Mouse (Mus musculus) limb, embryonic 12.5 days (tissue): ENCODE data around the gene Acvr1b. TPM values are rescaled to one million over a fixed set of nuclear protein-coding genes. Genes with fewer than 3 reads are reported as not detected.

Experiments
- ATAC-seq: fragments of 200-750 bp; cut with Nextera tagmentation; 2 replicates; pipeline ENCODE4 v1.8.0; 2017; ENCODE audit warnings: low read depth, moderate TSS enrichment; ENCODE audit not compliant: insufficient number of reproducible peaks, insufficient read depth, low FRiP score, low TSS enrichment
- H3K27ac ChIP-seq: fragments of 300-500 bp; sonication (generic); 2 replicates; pipeline ENCODE4 v1.5.1; 2016; ENCODE audit warnings: mild to moderate bottlenecking, moderate library complexity
- H3K27me3 ChIP-seq: fragments of 300-500 bp; sonication (generic); 2 replicates; pipeline ENCODE4 v1.6.1; 2016; ENCODE audit warnings: mild to moderate bottlenecking, moderate library complexity
- H3K36me3 ChIP-seq: fragments of 300-500 bp; sonication (generic); 2 replicates; pipeline ENCODE4 v1.6.1; 2016; ENCODE audit warnings: mild to moderate bottlenecking, moderate library complexity
- H3K4me1 ChIP-seq: fragments of 300-500 bp; sonication (generic); replicated peaks from 2 replicates; pipeline ENCODE4 v1.6.1; 2016
- H3K4me2 ChIP-seq: fragments of 300-500 bp; sonication (generic); 2 replicates; pipeline ENCODE4 v1.6.1; 2016; ENCODE audit warnings: mild to moderate bottlenecking, moderate library complexity
- H3K4me3 ChIP-seq: fragments of 300-500 bp; sonication (generic); replicated peaks from 2 replicates; pipeline ENCODE4 v1.5.1; 2016; ENCODE audit warnings: mild to moderate bottlenecking
- H3K9ac ChIP-seq: fragments of 300-500 bp; sonication (generic); replicated peaks from 2 replicates; pipeline ENCODE4 v1.6.1; 2016; ENCODE audit warnings: mild to moderate bottlenecking, moderate library complexity
- H3K9me3 ChIP-seq: fragments of 300-500 bp; sonication (generic); 2 replicates; pipeline ENCODE4 v1.6.1; 2016; ENCODE audit warnings: mild to moderate bottlenecking, moderate library complexity
- WGBS: fragments of 180-500 bp; shearing (Covaris S2); methylation state at CpG from one replicate; pipeline ENCODE4 v1.1.7; 2016; 5-methylcytosine and 5-hydroxymethylcytosine counted together
- polyA plus RNA-seq: library from polyadenylated mRNA; unstranded; fragments of >200 nt; fragmentation: Nextera tagmentation; extraction: Ambion mirVana; gene quantifications from 2 replicates; pipeline ENCODE4 v1.2.1, GENCODE M21; 2016

Gene Acvr1b
- polyA plus RNA-seq, 1 experiment from 2014 or later: 8.2 TPM

- no peak for ATAC-seq
- Histone ChIP-seq H3K27me3 (no peaks in the 10 kb centered on the region), H3K4me3 (no peak overlapping the region), H3K9me3 (peaks cover 8% of the 10 kb centered on the region), H3K4me2 (no peak overlapping the region), H3K9ac (no peak overlapping the region), H3K4me1 (no peaks in the 10 kb centered on the region), H3K36me3 (peaks cover 95% of the 10 kb centered on the region), H3K27ac (no peak overlapping the region)
- WGBS: 92% methylated on average over 14 of the region's 14 CpGs
Observed at GRCm38 (mm10) chr15:101198850-101199249, 25.0 kb downstream of the Acvr1b start.

- Histone ChIP-seq H3K27me3 (no peaks in the 10 kb centered on the region), H3K9ac (no peak overlapping the region), H3K36me3 (peaks cover 92% of the 10 kb centered on the region), H3K27ac (no peak overlapping the region), H3K4me2 (no peak overlapping the region), H3K4me1 (no peaks in the 10 kb centered on the region), H3K9me3 (peaks cover 8% of the 10 kb centered on the region), H3K4me3 (no peak overlapping the region)
- ATAC-seq: no peak
- WGBS: 97% methylated on average over 9 of the region's 9 CpGs
Observed at GRCm38 (mm10) chr15:101200777-101201295, 27.0 kb downstream of the Acvr1b start.

- ATAC-seq: no peak
- WGBS: 97% methylated on average over 3 of the region's 3 CpGs
- peaks cover 92% of the 10 kb centered on the region for H3K36me3 ChIP-seq
- H3K27ac ChIP-seq: no peak overlapping the region
- no peak overlapping the region for H3K9ac ChIP-seq
- no peak overlapping the region for H3K4me2 ChIP-seq
- no peaks in the 10 kb centered on the region for H3K27me3 ChIP-seq
- no peaks in the 10 kb centered on the region for H3K4me1 ChIP-seq
- H3K9me3 ChIP-seq: peaks cover 8% of the 10 kb centered on the region
- no peak overlapping the region for H3K4me3 ChIP-seq
Observed at GRCm38 (mm10) chr15:101201414-101201813, 27.5 kb downstream of the Acvr1b start.

- H3K9me3 ChIP-seq: peaks cover 8% of the 10 kb centered on the region
- H3K9ac ChIP-seq: no peak overlapping the region
- H3K4me2 ChIP-seq: no peak overlapping the region
- 73% methylated on average over 4 of the region's 4 CpGs for WGBS
- no peaks in the 10 kb centered on the region for H3K27me3 ChIP-seq
- H3K27ac ChIP-seq: no peak overlapping the region
- no peak overlapping the region for H3K4me3 ChIP-seq
- H3K36me3 ChIP-seq: peaks cover 94% of the 10 kb centered on the region
- no peak for ATAC-seq
- no peaks in the 10 kb centered on the region for H3K4me1 ChIP-seq
Observed at GRCm38 (mm10) chr15:101203673-101204072, 29.8 kb downstream of the Acvr1b start.

GRCm38 (mm10) chr15:101204781-101205180, 30.9 kb downstream of the Acvr1b start:
- H3K36me3 ChIP-seq: peaks cover 94% of the 10 kb centered on the region

GRCm38 (mm10) chr15:101210228-101210627, 36.4 kb downstream of the Acvr1b start:
- no peak overlapping the region for H3K4me3 ChIP-seq
- H3K4me1 ChIP-seq: no peaks in the 10 kb centered on the region
- no peaks in the 10 kb centered on the region for H3K9me3 ChIP-seq
- H3K9ac ChIP-seq: no peak overlapping the region
- H3K4me2 ChIP-seq: no peak overlapping the region
- 64% methylated on average over 6 of the region's 6 CpGs for WGBS
- no peak overlapping the region for H3K27ac ChIP-seq
- ATAC-seq: peak; percentile 41; the same call in 1 of the 2 replicates
- H3K36me3 ChIP-seq: peaks cover 88% of the 10 kb centered on the region
- no peaks in the 10 kb centered on the region for H3K27me3 ChIP-seq

More at GRCm38 (mm10) chr15:101204781-101205180, 30.9 kb downstream of the Acvr1b start:
- Histone ChIP-seq H3K9me3 (peaks cover 8% of the 10 kb centered on the region), H3K27ac (no peak overlapping the region), H3K4me3 (no peak overlapping the region), H3K9ac (no peak overlapping the region), H3K4me1 (no peaks in the 10 kb centered on the region), H3K27me3 (no peaks in the 10 kb centered on the region), H3K4me2 (no peak overlapping the region)
- ATAC-seq: no peak
- WGBS: 84% methylated on average over 7 of the region's 7 CpGs

GRCm38 (mm10) chr15:101210998-101211613, 37.2 kb downstream of the Acvr1b start:
- Histone ChIP-seq H3K9ac (no peak overlapping the region), H3K36me3 (peaks cover 82% of the 10 kb centered on the region), H3K4me3 (no peak overlapping the region), H3K4me2 (no peak overlapping the region), H3K27me3 (no peaks in the 10 kb centered on the region), H3K27ac (no peak overlapping the region), H3K9me3 (no peaks in the 10 kb centered on the region), H3K4me1 (no peaks in the 10 kb centered on the region)
- 92% methylated on average over 14 of the region's 14 CpGs for WGBS
- ATAC-seq: no peak

GRCm38 (mm10) chr15:101212435-101212834, 38.6 kb downstream of the Acvr1b start:
- H3K27ac ChIP-seq: no peak overlapping the region
- no peak for ATAC-seq
- no peak overlapping the region for H3K4me2 ChIP-seq
- no peak overlapping the region for H3K9ac ChIP-seq
- H3K36me3 ChIP-seq: peaks cover 68% of the 10 kb centered on the region
- H3K4me3 ChIP-seq: no peak overlapping the region
- WGBS: 91% methylated on average over 14 of the region's 14 CpGs
- no peaks in the 10 kb centered on the region for H3K27me3 ChIP-seq
- no peaks in the 10 kb centered on the region for H3K4me1 ChIP-seq
- no peaks in the 10 kb centered on the region for H3K9me3 ChIP-seq

GRCm38 (mm10) chr15:101215136-101215535, 41.3 kb downstream of the Acvr1b start:
- no peaks in the 10 kb centered on the region for H3K27me3 ChIP-seq
- H3K9ac ChIP-seq: no peak overlapping the region
- no peak overlapping the region for H3K4me2 ChIP-seq
- peaks cover 45% of the 10 kb centered on the region for H3K36me3 ChIP-seq
- H3K9me3 ChIP-seq: no peaks in the 10 kb centered on the region
- no peak for ATAC-seq
- no peak overlapping the region for H3K4me3 ChIP-seq
- peaks cover 1% of the 10 kb centered on the region for H3K4me1 ChIP-seq
- WGBS: 73% methylated on average over 2 of the region's 2 CpGs
- H3K27ac ChIP-seq: no peak overlapping the region

GRCm38 (mm10) chr15:101216036-101216435, 42.2 kb downstream of the Acvr1b start:
- no peak for ATAC-seq
- H3K36me3 ChIP-seq: peaks cover 36% of the 10 kb centered on the region
- no peak overlapping the region for H3K4me3 ChIP-seq
- WGBS: 82% methylated on average over 4 of the region's 4 CpGs
- peaks cover 10% of the 10 kb centered on the region for H3K4me1 ChIP-seq
- H3K9me3 ChIP-seq: no peaks in the 10 kb centered on the region
- no peaks in the 10 kb centered on the region for H3K27me3 ChIP-seq
- H3K27ac ChIP-seq: no peak overlapping the region
- no peak overlapping the region for H3K9ac ChIP-seq
- H3K4me2 ChIP-seq: no peak overlapping the region

GRCm38 (mm10) chr15:101220905-101221297, 47.0 kb downstream of the Acvr1b start:
- peak; percentile 48 for ATAC-seq
- peak overlapping the region; percentile 79 for H3K4me2 ChIP-seq
- H3K27me3 ChIP-seq: peaks cover 8% of the 10 kb centered on the region
- no peaks in the 10 kb centered on the region for H3K9me3 ChIP-seq
- H3K27ac ChIP-seq: peak overlapping the region; percentile 88
- WGBS: 6% methylated on average over 8 of the region's 8 CpGs
- peaks cover 49% of the 10 kb centered on the region for H3K4me1 ChIP-seq
- H3K4me3 ChIP-seq: peak overlapping the region; percentile 23; the same call in 1 of the 2 replicates
- H3K36me3 ChIP-seq: no peaks in the 10 kb centered on the region
- H3K9ac ChIP-seq: no peak overlapping the region
